Mouse (Mus musculus): ENCODE data around the gene Zfp784.
A peak's percentile ranks its signal among the peaks of the same experiment; 100 is the strongest.

GRCm38 (mm10) chr7:5014251-5015117, 23.8 kb downstream of the Zfp784 start, which contains the start of the genes Zfp524 and Fiz1:
- TF ChIP-seq CTCF (IDR thresholded peaks at IDR 0.05; ENCODE audit: insufficient read depth, low read depth, low read length) (no peak), POLR2A (IDR thresholded peaks at IDR 0.05; ENCODE audit: insufficient read depth, low read depth, low read length) (peak; percentile 67)

All from olfactory bulb, adult 2 months (tissue).